Mouse (Mus musculus) limb, embryonic 13.5 days (tissue): ENCODE results near the gene Nab2. TPM values are rescaled to one million over a fixed set of nuclear protein-coding genes. Genes with fewer than 3 reads are reported as not detected.

Source experiments
- ATAC-seq: fragments of 200-750 bp; cut with Nextera tagmentation; 2 replicates; pipeline ENCODE4 v1.8.0; 2017; ENCODE audit warnings: low read depth, moderate number of reproducible peaks, moderate TSS enrichment; ENCODE audit not compliant: low FRiP score
- H3K27ac ChIP-seq: fragments of 300-500 bp; sonication (generic); 2 replicates; pipeline ENCODE4 v1.5.1; 2015; ENCODE audit warnings: inconsistent platforms, mild to moderate bottlenecking, moderate library complexity
- H3K27me3 ChIP-seq: fragments of 300-500 bp; sonication (generic); 2 replicates; pipeline ENCODE4 v1.6.1; 2015; ENCODE audit warnings: mild to moderate bottlenecking, inconsistent platforms
- H3K36me3 ChIP-seq: fragments of 300-500 bp; sonication (generic); 2 replicates; pipeline ENCODE4 v1.6.1; 2015; ENCODE audit warnings: inconsistent platforms, mild to moderate bottlenecking, moderate library complexity
- H3K4me1 ChIP-seq: fragments of 300-500 bp; sonication (generic); 2 replicates; pipeline ENCODE4 v1.6.1; 2015; ENCODE audit warnings: inconsistent platforms
- H3K4me2 ChIP-seq: fragments of 300-500 bp; sonication (generic); replicated peaks from 2 replicates; pipeline ENCODE4 v1.6.1; 2015; ENCODE audit warnings: inconsistent platforms, mild to moderate bottlenecking, moderate library complexity
- H3K4me3 ChIP-seq: fragments of 300-500 bp; sonication (generic); 2 replicates; pipeline ENCODE4 v1.5.1; 2015; ENCODE audit warnings: moderate library complexity, mild to moderate bottlenecking, inconsistent platforms
- H3K9ac ChIP-seq: fragments of 300-500 bp; sonication (generic); 2 replicates; pipeline ENCODE4 v1.6.1; 2015; ENCODE audit warnings: mild to moderate bottlenecking, inconsistent platforms
- H3K9me3 ChIP-seq: fragments of 300-500 bp; sonication (generic); 2 replicates; pipeline ENCODE4 v1.6.1; 2016; ENCODE audit warnings: inconsistent platforms
- WGBS: fragments of 180-500 bp; shearing (Covaris S2); methylation state at CpG from one replicate; pipeline ENCODE4 v1.1.7; 2015; 5-methylcytosine and 5-hydroxymethylcytosine counted together
- polyA plus RNA-seq: library from polyadenylated mRNA; unstranded; fragments of >200 nt; fragmentation: Nextera tagmentation; extraction: Ambion mirVana; gene quantifications from 2 replicates; pipeline ENCODE4 v1.2.1, GENCODE M21; 2015

Nab2 gene
- polyA plus RNA-seq = 18.1 and 18.5 TPM in 2 replicates

DNA sequence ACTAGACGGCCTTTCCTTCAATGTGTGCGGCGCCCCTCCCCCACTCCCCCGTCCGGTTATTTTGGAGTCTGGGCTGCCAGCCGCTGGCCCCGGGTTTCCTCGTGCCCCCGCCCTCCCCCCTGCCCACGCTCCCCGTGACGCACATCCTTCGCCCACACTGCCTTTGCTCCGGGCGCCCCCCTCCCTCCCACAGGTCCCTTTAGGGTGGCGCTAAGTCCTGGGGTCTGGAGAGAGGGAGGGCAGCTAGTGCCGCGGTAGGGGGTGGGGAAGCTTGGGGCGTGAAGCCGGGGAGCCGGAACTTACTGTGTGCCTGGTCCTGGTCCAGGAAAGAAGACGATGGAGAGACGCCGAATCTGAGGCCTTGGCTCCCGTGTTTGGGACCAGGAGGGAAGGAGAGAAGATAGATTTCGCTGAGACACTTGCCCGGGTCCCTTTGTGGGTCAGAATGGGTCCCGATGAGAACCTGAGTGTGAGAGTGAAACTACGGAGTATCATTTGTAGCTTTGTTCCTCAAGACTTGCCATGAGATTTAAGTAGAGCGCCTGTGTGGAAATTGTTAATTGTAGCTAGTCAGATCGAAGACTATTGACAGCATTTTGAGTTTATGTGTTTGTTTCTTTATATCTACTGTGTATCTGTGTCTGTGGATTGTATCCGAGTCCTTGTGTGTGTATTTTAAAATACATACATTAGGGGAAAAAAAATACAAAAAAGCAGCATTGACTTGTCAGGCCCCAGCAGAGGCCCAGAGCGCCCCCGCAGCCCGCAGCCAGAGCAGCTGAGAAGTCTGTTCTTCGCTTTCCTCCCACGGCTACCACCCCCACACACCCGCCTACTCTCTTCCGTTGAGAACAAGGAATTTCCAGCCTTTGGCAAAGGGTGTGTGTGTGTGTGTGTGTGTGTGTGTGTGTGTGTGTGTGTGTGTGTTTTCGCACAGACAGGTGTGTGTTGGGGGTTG is at the start of gene Nab2:
Gene Nab2, minus strand, starts transcription at position 476 of the 958 bp plus-strand sequence.
- Histone ChIP-seq H3K4me1 (peaks cover 41% of the 10 kb centered on the region), H3K4me2 (peak within 1 kb of the TSS; percentile 94), H3K9me3 (no peaks in the 10 kb centered on the region), H3K27me3 (no peaks in the 10 kb centered on the region), H3K36me3 (peaks cover 16% of the 10 kb centered on the region), H3K4me3 (peak within 1 kb of the TSS; percentile 86), H3K9ac (peak within 1 kb of the TSS; percentile 94), H3K27ac (peak within 1 kb of the TSS; percentile 100)
- ATAC-seq = peak; percentile 33
- 1% methylated on average over 40 of the region's 40 CpGs for WGBS

- no peak for ATAC-seq
- no peaks in the 10 kb centered on the region for H3K27me3 ChIP-seq
- no peak overlapping the region for H3K9ac ChIP-seq
- H3K27ac ChIP-seq = no peak overlapping the region
- no peak overlapping the region for H3K4me2 ChIP-seq
- WGBS = 42% methylated on average over 6 of the region's 6 CpGs
- H3K4me1 ChIP-seq = peaks cover 11% of the 10 kb centered on the region; the same call in 1 of the 2 replicates
- H3K4me3 ChIP-seq = no peak overlapping the region
- no peaks in the 10 kb centered on the region for H3K36me3 ChIP-seq
- H3K9me3 ChIP-seq = no peaks in the 10 kb centered on the region
These were observed 44.4 kb upstream of the Nab2 start for GRCm38 (mm10) chr10:127712736-127713135.

- Histone ChIP-seq H3K27me3 (no peaks in the 10 kb centered on the region), H3K4me2 (no peak overlapping the region), H3K4me1 (peaks cover 11% of the 10 kb centered on the region; the same call in 1 of the 2 replicates), H3K36me3 (no peaks in the 10 kb centered on the region), H3K9me3 (no peaks in the 10 kb centered on the region), H3K4me3 (no peak overlapping the region), H3K27ac (no peak overlapping the region), H3K9ac (no peak overlapping the region)
- 76% methylated on average over 13 of the region's 13 CpGs for WGBS
- ATAC-seq = no peak
These were observed 42.0 kb upstream of the Nab2 start for GRCm38 (mm10) chr10:127710331-127710730.

DNA sequence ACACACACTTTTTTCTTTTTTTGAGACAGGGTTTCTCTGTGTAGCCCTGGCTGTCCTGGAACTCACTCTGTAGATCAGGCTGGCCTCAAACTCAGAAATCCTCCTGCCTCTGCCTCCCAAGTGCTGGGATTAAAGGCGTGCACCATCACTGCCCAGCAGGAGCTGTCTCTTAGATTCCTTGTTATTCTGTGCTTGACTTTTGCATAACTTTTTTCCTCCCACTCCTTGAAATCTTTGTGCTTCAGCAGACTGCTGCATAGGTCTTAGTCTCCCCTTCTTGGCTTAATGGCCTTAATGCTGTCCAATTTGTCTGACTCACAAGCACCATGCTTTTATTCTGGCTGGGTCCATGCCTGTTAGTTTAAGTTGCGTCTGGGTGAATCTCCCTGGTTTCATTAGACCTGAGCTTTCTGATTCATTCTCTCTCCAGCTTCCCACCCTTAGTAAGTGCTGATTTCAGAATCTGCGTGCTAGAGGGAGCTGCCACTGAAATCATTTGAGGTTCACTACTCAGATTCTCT is 40.5 kb upstream of the Nab2 start:
- Histone ChIP-seq H3K27me3 (no peaks in the 10 kb centered on the region), H3K9me3 (no peaks in the 10 kb centered on the region), H3K27ac (no peak overlapping the region), H3K4me3 (no peak overlapping the region), H3K4me2 (no peak overlapping the region), H3K36me3 (no peaks in the 10 kb centered on the region), H3K4me1 (peaks cover 11% of the 10 kb centered on the region; the same call in 1 of the 2 replicates), H3K9ac (no peak overlapping the region)
- WGBS = 86% methylated on average over 3 of the region's 3 CpGs
- no peak for ATAC-seq

DNA sequence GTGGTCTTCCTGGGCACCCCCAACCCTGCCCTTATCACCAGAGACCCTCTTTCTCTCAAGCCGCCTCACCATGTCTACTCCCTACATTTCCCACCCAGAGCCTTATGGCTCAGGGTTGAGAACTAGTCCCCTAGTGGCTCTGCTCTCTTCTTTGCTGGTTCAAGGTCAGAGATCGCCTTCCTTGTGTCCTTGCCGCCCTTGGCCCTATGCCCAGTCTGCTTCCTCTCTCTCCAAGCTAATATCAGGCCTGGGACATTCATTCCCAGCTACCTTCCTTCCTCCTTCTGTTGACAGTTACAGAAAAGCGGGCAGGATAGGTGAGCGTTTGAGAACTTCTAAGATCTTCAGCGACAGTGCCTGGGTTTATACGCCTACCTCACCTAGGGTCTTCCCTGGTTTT is 39.4 kb upstream of the Nab2 start:
- no peaks in the 10 kb centered on the region for H3K27me3 ChIP-seq
- H3K9me3 ChIP-seq = no peaks in the 10 kb centered on the region
- 88% methylated on average over 7 of the region's 7 CpGs for WGBS
- no peak for ATAC-seq
- H3K4me1 ChIP-seq = peaks cover 8% of the 10 kb centered on the region; the same call in 1 of the 2 replicates
- H3K4me3 ChIP-seq = no peak overlapping the region
- H3K4me2 ChIP-seq = no peak overlapping the region
- H3K36me3 ChIP-seq = no peaks in the 10 kb centered on the region
- no peak overlapping the region for H3K27ac ChIP-seq
- no peak overlapping the region for H3K9ac ChIP-seq

DNA sequence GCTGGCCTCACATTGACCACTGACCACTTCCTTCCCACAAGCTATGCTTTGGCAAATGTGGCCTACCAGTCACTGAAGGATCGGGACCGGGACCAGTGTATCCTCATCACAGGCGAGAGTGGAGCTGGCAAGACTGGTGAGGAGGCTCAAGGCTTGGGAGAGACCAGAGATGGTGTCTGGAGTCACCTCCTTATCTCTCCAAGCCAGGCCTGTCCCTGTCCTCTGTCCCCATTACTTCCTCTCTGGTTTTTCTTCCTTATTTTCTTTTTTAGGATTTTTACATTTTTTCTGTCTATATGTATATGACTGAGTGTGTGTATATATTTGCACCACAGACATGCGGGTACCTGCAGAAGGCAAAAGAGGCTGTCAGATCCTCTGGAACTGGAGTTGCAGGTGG is 37.4 kb upstream of the Nab2 start:
- no peak overlapping the region for H3K9ac ChIP-seq
- 94% methylated on average over 4 of the region's 4 CpGs for WGBS
- no peak overlapping the region for H3K4me3 ChIP-seq
- no peak overlapping the region for H3K27ac ChIP-seq
- H3K27me3 ChIP-seq = no peaks in the 10 kb centered on the region
- ATAC-seq = no peak
- no peaks in the 10 kb centered on the region for H3K4me1 ChIP-seq
- no peaks in the 10 kb centered on the region for H3K9me3 ChIP-seq
- no peaks in the 10 kb centered on the region for H3K36me3 ChIP-seq
- H3K4me2 ChIP-seq = no peak overlapping the region

DNA sequence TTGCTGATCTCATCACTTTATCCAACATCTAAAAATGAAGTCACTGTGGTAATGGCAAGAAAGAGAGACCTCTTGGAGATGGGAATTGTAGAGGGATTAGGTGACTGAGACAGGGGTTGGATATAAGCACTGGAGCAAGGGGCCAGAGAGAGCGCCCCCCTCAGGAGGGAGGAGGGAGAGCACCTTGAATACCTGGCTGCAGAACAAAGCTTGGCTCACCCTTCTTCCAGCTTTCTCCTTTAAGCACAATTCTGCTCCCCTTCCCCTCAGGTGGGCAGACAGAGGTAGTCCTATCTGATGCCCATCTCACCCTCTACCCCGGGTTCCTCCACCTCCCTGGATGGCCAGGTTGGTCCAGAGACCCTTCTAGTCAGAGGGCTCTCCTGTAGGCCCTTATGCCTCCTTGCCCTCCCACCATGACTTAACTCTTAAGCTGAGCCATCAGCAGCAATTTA is 36.4 kb upstream of the Nab2 start, which contains the start of gene Myo1a:
Gene Myo1a, plus strand, starts transcription at position 405 of the 455 bp plus-strand sequence.
- Histone ChIP-seq H3K9ac (no peak within 1 kb of the TSS), H3K4me3 (no peak within 1 kb of the TSS), H3K4me2 (no peak within 1 kb of the TSS), H3K9me3 (no peaks in the 10 kb centered on the region), H3K36me3 (peaks cover 6% of the 10 kb centered on the region; the same call in 1 of the 2 replicates), H3K27ac (no peak within 1 kb of the TSS), H3K27me3 (no peaks in the 10 kb centered on the region), H3K4me1 (no peaks in the 10 kb centered on the region)
- no peak for ATAC-seq
- WGBS = 69% methylated on average over 2 of the region's 2 CpGs

GRCm38 (mm10) chr10:127704293-127704692 is 35.9 kb upstream of the Nab2 start:
- Histone ChIP-seq H3K9ac (no peak overlapping the region), H3K27ac (no peak overlapping the region), H3K4me2 (no peak overlapping the region), H3K36me3 (peaks cover 11% of the 10 kb centered on the region), H3K4me1 (no peaks in the 10 kb centered on the region), H3K4me3 (no peak overlapping the region), H3K9me3 (no peaks in the 10 kb centered on the region), H3K27me3 (no peaks in the 10 kb centered on the region)
- WGBS = 67% methylated on average over 2 of the region's 2 CpGs
- no peak for ATAC-seq

- 37% methylated on average over 4 of the region's 4 CpGs for WGBS
- peaks cover 21% of the 10 kb centered on the region for H3K36me3 ChIP-seq
- no peak overlapping the region for H3K9ac ChIP-seq
- no peak overlapping the region for H3K4me3 ChIP-seq
- no peaks in the 10 kb centered on the region for H3K4me1 ChIP-seq
- no peaks in the 10 kb centered on the region for H3K9me3 ChIP-seq
- no peaks in the 10 kb centered on the region for H3K27me3 ChIP-seq
- H3K27ac ChIP-seq = no peak overlapping the region
- no peak overlapping the region for H3K4me2 ChIP-seq
- no peak for ATAC-seq
These were observed 34.9 kb upstream of the Nab2 start for GRCm38 (mm10) chr10:127703299-127703698.

GRCm38 (mm10) chr10:127698966-127699365 is 30.6 kb upstream of the Nab2 start:
- Histone ChIP-seq H3K4me1 (no peaks in the 10 kb centered on the region), H3K9me3 (no peaks in the 10 kb centered on the region), H3K9ac (no peak overlapping the region), H3K36me3 (peaks cover 54% of the 10 kb centered on the region), H3K27ac (no peak overlapping the region), H3K27me3 (no peaks in the 10 kb centered on the region), H3K4me2 (no peak overlapping the region), H3K4me3 (no peak overlapping the region)
- 89% methylated on average over 7 of the region's 7 CpGs for WGBS
- no peak for ATAC-seq

GRCm38 (mm10) chr10:127695775-127696174 is 27.4 kb upstream of the Nab2 start:
- ATAC-seq = no peak
- Histone ChIP-seq H3K27ac (no peak overlapping the region), H3K4me3 (no peak overlapping the region), H3K4me2 (no peak overlapping the region), H3K9ac (no peak overlapping the region), H3K4me1 (no peaks in the 10 kb centered on the region), H3K27me3 (no peaks in the 10 kb centered on the region), H3K9me3 (no peaks in the 10 kb centered on the region), H3K36me3 (peaks cover 76% of the 10 kb centered on the region)
- 95% methylated on average over 7 of the region's 7 CpGs for WGBS

- no peak overlapping the region for H3K27ac ChIP-seq
- H3K4me1 ChIP-seq = no peaks in the 10 kb centered on the region
- ATAC-seq = no peak
- no peaks in the 10 kb centered on the region for H3K27me3 ChIP-seq
- peaks cover 78% of the 10 kb centered on the region for H3K36me3 ChIP-seq
- no peaks in the 10 kb centered on the region for H3K9me3 ChIP-seq
- H3K9ac ChIP-seq = no peak overlapping the region
- H3K4me3 ChIP-seq = no peak overlapping the region
- no peak overlapping the region for H3K4me2 ChIP-seq
- 54% methylated on average over 2 of the region's 2 CpGs for WGBS
These were observed 26.3 kb upstream of the Nab2 start for GRCm38 (mm10) chr10:127694636-127695035.
